Mouse (Mus musculus) ES-Bruce4 (cell line): ENCODE data around the gene Sapcd1. TPM values are rescaled to one million over a fixed set of nuclear protein-coding genes. Genes with fewer than 3 reads are reported as not detected.

ENCODE experiments used
- H3K27ac ChIP-seq: 2 replicates; pipeline ENCODE4 v1.5.1; 2012; ENCODE audit warnings: low read length, inconsistent platforms; ENCODE audit not compliant: insufficient read depth
- H3K27me3 ChIP-seq: 2 replicates; pipeline ENCODE4 v1.6.1; 2012; ENCODE audit warnings: mild to moderate bottlenecking, low read length, inconsistent platforms; ENCODE audit not compliant: control insufficient read depth, poor library complexity, insufficient read depth, severe bottlenecking
- H3K36me3 ChIP-seq: 2 replicates; pipeline ENCODE4 v1.6.1; 2012; ENCODE audit warnings: inconsistent platforms, mild to moderate bottlenecking, low read length, moderate library complexity; ENCODE audit not compliant: control insufficient read depth, poor library complexity, insufficient read depth, severe bottlenecking
- H3K4me1 ChIP-seq: one replicate; pipeline ENCODE4 v1.8.1; 2011; ENCODE audit warnings: low read length; ENCODE audit not compliant: control insufficient read depth, insufficient read depth
- H3K4me3 ChIP-seq: 2 replicates; pipeline ENCODE4 v1.5.1; 2011; ENCODE audit warnings: low read depth, mild to moderate bottlenecking, low read length
- H3K9ac ChIP-seq: 2 replicates; pipeline ENCODE4 v1.6.1; 2012; ENCODE audit warnings: low read depth, mild to moderate bottlenecking, inconsistent platforms; ENCODE audit not compliant: poor library complexity, severe bottlenecking
- H3K9me3 ChIP-seq: replicated peaks from 2 replicates; pipeline ENCODE4 v1.6.1; 2012; ENCODE audit warnings: mild to moderate bottlenecking, low read length, inconsistent platforms; ENCODE audit not compliant: control insufficient read depth, poor library complexity, insufficient read depth, severe bottlenecking
- CTCF ChIP-seq: IDR thresholded peaks from one replicate; pipeline ENCODE4 v1.8.1; 2011; ENCODE audit warnings: low read depth, low read length
- EP300 ChIP-seq: IDR thresholded peaks from 2 replicates; pipeline ENCODE4 v1.6.1; 2011; ENCODE audit warnings: low read depth, low read length; ENCODE audit not compliant: insufficient read depth
- POLR2A ChIP-seq: IDR thresholded peaks from one replicate; pipeline ENCODE4 v1.8.1; 2011; ENCODE audit warnings: low read length; ENCODE audit not compliant: insufficient read depth
- polyA plus RNA-seq: library from polyadenylated mRNA; stranded (reverse); fragments of >200 nt; gene quantifications from 2 replicates; pipeline ENCODE4 v1.2.4, GENCODE M21; 2011; ENCODE audit warnings: low read depth; ENCODE audit not compliant: missing spikeins, insufficient read depth, insufficient read length

Sapcd1 gene
- polyA plus RNA-seq, 1 experiment = 1.7 TPM

DNA sequence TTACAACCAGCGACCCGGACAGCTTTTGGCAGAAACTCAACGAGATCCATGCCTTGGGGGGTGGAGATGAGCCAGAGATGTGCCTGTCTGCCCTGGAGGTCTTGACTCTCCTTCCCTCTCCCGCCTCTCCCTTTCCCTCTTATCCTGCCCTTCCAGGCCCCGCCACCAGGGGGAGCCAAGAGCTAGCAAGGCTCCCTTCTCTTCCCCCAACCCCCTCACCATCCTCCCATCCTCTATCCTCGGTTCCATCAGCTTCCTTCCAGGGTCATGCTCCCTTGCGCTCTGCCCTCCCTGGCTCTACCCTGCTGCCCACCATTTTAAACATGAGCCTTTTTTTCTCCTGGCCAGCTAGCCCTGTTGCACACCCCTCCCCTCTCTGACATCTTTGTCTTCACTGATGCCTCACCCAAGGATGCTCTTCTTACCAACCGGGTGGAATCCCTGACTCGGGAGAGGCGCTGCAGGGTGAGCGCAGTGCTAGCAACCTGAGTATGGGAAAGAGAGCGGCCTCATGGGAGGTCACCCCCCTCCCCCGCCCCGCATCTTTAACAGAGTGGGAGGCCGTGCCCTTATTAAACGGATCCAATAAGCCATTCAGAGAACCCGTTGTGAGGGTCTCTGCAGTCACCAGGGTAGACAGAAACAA is 6.5 kb downstream of the Sapcd1 start:
- Histone ChIP-seq H3K4me3 (peak overlapping the region; percentile 18; the same call in 1 of the 2 replicates), H3K9me3 (no peaks in the 10 kb centered on the region), H3K27ac (no peak overlapping the region), H3K9ac (no peak overlapping the region), H3K4me1 (peaks cover 5% of the 10 kb centered on the region), H3K27me3 (no peaks in the 10 kb centered on the region), H3K36me3 (no peaks in the 10 kb centered on the region)
- TF ChIP-seq POLR2A (no peak), EP300 (peak; percentile 17; the same call in 1 of the 2 replicates), CTCF (peak; percentile 99)

DNA sequence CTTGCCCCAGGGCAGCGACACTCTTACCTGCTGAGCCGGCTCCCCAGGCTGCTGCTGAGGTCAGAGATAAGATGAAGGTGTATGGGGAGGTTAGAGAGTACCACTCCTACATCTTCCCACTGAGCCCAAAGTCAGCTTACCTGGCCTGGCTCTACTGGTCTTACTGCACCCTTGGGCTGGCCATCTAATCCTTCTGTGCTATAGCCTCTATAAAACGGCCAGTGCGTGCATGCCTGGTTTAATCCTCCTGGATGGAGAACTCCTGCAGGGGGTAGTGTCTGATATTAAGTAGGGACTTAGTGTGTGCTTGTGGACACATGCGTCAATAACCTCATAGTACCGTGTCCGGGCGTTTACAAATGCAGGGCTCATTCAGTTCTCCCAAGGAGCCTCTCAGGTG is 7.3 kb downstream of the Sapcd1 start:
- Histone ChIP-seq H3K27me3 (no peaks in the 10 kb centered on the region), H3K27ac (no peak overlapping the region), H3K36me3 (peaks cover 4% of the 10 kb centered on the region; the same call in 1 of the 2 replicates), H3K4me3 (no peak overlapping the region), H3K9me3 (no peaks in the 10 kb centered on the region), H3K4me1 (peaks cover 3% of the 10 kb centered on the region), H3K9ac (no peak overlapping the region)
- TF ChIP-seq EP300 (no peak), POLR2A (no peak), CTCF (no peak)

DNA sequence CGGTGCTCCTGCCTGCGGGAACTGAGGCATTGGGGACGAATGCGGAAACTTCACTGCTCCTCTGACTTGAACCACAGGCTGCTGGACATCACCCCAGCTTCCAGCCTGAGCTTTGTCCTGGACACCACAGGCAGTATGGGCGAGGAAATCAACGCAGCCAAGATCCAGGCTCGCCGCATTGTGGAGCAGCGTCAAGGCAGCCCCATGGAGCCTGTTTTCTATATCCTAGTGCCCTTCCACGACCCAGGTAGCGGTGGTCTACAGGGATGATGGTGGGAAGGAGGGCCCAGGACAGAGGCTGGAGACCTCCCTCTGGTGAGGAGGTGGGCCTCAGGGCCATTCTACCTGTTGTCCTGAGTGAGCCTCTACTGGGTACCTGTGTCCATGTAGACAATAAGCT is 7.9 kb downstream of the Sapcd1 start:
- H3K27ac ChIP-seq = no peak overlapping the region
- no peak overlapping the region for H3K4me3 ChIP-seq
- no peak overlapping the region for H3K9ac ChIP-seq
- H3K36me3 ChIP-seq = peaks cover 10% of the 10 kb centered on the region
- H3K9me3 ChIP-seq = no peaks in the 10 kb centered on the region
- TF ChIP-seq EP300 = no peak
- TF ChIP-seq CTCF = no peak
- no peak for TF ChIP-seq POLR2A
- H3K4me1 ChIP-seq = peaks cover 3% of the 10 kb centered on the region
- no peaks in the 10 kb centered on the region for H3K27me3 ChIP-seq

DNA sequence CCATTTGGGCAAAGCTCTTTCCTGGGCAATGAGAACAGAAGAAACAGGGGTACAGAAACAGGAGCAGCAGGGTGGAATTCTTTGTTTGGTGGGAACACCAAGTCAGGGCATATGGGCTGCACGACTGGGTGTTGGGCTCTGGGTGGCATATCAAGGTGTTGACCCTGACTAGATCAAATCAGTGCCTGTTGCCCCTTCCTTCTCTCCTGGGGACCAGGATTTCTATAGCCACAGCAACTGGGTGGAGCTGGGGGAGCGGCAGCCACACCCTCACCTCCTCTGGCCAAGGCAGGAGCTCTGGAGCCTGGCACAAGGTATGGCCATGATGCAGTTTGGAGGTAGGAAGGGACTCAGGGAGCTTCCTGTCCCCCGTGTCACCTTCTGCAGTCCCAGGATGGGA is 9.6 kb downstream of the Sapcd1 start:
- Histone ChIP-seq H3K4me1 (peaks cover 3% of the 10 kb centered on the region), H3K9me3 (no peaks in the 10 kb centered on the region), H3K4me3 (no peak overlapping the region), H3K36me3 (peaks cover 21% of the 10 kb centered on the region), H3K27me3 (no peaks in the 10 kb centered on the region), H3K27ac (no peak overlapping the region), H3K9ac (no peak overlapping the region)
- no peak for TF ChIP-seq EP300
- TF ChIP-seq POLR2A = no peak
- no peak for TF ChIP-seq CTCF

DNA sequence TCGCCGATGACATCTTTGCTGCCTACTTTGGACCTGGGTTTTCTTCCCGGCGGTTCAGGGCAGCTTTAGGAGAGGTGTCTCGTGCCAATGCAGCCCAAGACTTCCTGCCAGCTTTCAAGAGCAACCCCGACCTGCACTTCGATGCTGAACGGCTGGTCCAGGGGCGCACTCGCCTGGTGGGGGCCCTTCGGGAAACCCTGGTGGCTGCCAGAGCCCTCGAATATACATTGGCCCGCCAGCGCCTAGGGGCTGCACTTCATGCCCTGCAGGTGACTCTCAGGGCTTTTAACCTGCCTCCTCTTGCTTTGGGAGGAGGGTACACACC is 10.1 kb downstream of the Sapcd1 start:
- Histone ChIP-seq H3K27me3 (no peaks in the 10 kb centered on the region), H3K36me3 (peaks cover 25% of the 10 kb centered on the region), H3K4me3 (no peak overlapping the region), H3K27ac (no peak overlapping the region), H3K9me3 (no peaks in the 10 kb centered on the region), H3K4me1 (peaks cover 2% of the 10 kb centered on the region), H3K9ac (no peak overlapping the region)
- TF ChIP-seq EP300 (no peak), POLR2A (no peak), CTCF (no peak)

GRCm38 (mm10) chr17:35016791-35017705 is 10.8 kb downstream of the Sapcd1 start:
- peaks cover 31% of the 10 kb centered on the region for H3K36me3 ChIP-seq
- no peaks in the 10 kb centered on the region for H3K9me3 ChIP-seq
- no peak overlapping the region for H3K27ac ChIP-seq
- H3K4me1 ChIP-seq = no peaks in the 10 kb centered on the region
- TF ChIP-seq POLR2A (no peak), EP300 (no peak), CTCF (no peak)
- H3K9ac ChIP-seq = no peak overlapping the region
- no peaks in the 10 kb centered on the region for H3K27me3 ChIP-seq
- H3K4me3 ChIP-seq = no peak overlapping the region
